Mouse (Mus musculus) kidney, embryonic 16.5 days (tissue): ENCODE results near the gene Arl4d. TPM values are rescaled to one million over a fixed set of nuclear protein-coding genes. Genes with fewer than 3 reads are reported as not detected.
A peak's percentile ranks its signal among the peaks of the same experiment; 100 is the strongest.
"Not testable (repeated sequence)": the region's sequence is repeated elsewhere in the genome, so short reads cannot be mapped to it uniquely, and the experiment has no call there.

Experiments used
- ATAC-seq: fragments of 200-750 bp; cut with Nextera tagmentation; 2 replicates; pipeline ENCODE4 v1.8.0; 2017; ENCODE audit warnings: moderate TSS enrichment; ENCODE audit not compliant: low FRiP score, low TSS enrichment
- H3K27ac ChIP-seq: fragments of 300-500 bp; sonication (generic); 2 replicates; pipeline ENCODE4 v1.5.1; 2014; ENCODE audit warnings: low read length
- H3K27me3 ChIP-seq: fragments of 300-500 bp; sonication (generic); 2 replicates; pipeline ENCODE4 v1.6.1; 2014; ENCODE audit warnings: low read length, control low read depth, mixed read lengths; ENCODE audit not compliant: insufficient read depth
- H3K36me3 ChIP-seq: fragments of 300-500 bp; sonication (generic); 2 replicates; pipeline ENCODE4 v1.6.1; 2014; ENCODE audit warnings: low read length, control low read depth, mixed read lengths; ENCODE audit not compliant: insufficient read depth
- H3K4me1 ChIP-seq: fragments of 300-500 bp; sonication (generic); 2 replicates; pipeline ENCODE4 v1.6.1; 2014; ENCODE audit warnings: low read length, control low read depth, mixed read lengths; ENCODE audit not compliant: insufficient read depth
- H3K4me2 ChIP-seq: fragments of 300-500 bp; sonication (generic); replicated peaks from 2 replicates; pipeline ENCODE4 v1.6.1; 2014; ENCODE audit warnings: low read depth, low read length
- H3K4me3 ChIP-seq: fragments of 300-500 bp; sonication (generic); 2 replicates; pipeline ENCODE4 v1.5.1; 2014; ENCODE audit warnings: mild to moderate bottlenecking, low read length
- H3K9ac ChIP-seq: fragments of 300-500 bp; sonication (generic); replicated peaks from 2 replicates; pipeline ENCODE4 v1.6.1; 2014; ENCODE audit warnings: low read length
- H3K9me3 ChIP-seq: fragments of 300-500 bp; sonication (generic); 2 replicates; pipeline ENCODE4 v1.6.1; 2016; ENCODE audit warnings: low read length, control low read depth
- whole genome bisulfite sequencing: fragments of 180-500 bp; shearing (Covaris S2); extraction: QIAGEN DNeasy Blood & Tissue Kit; methylation state at CpG from one replicate; pipeline ENCODE4 v1.1.7; 2014; 5-methylcytosine and 5-hydroxymethylcytosine counted together
- polyA plus RNA-seq: library from polyadenylated mRNA; unstranded; fragments of >200 nt; fragmentation: Nextera tagmentation; extraction: Ambion mirVana; gene quantifications from 2 replicates; pipeline ENCODE4 v1.2.1, GENCODE M21; 2015

The Arl4d gene
- polyA plus RNA-seq, 1 experiment from 2014 or later: 6.4 TPM

GRCm38 (mm10) chr11:101627857-101628559 lies 37.3 kb upstream of the Arl4d start:
- Histone ChIP-seq H3K9me3 (no peaks in the 10 kb centered on the region), H3K4me3 (peak overlapping the region; percentile 66), H3K4me2 (peak overlapping the region; percentile 80), H3K9ac (peak overlapping the region; percentile 94), H3K36me3 (no peaks in the 10 kb centered on the region), H3K27me3 (no peaks in the 10 kb centered on the region), H3K27ac (peak overlapping the region; percentile 100), H3K4me1 (peaks cover 6% of the 10 kb centered on the region; the same call in 1 of the 2 replicates)
- WGBS: under 1% methylated on average over 33 of the region's 33 CpGs
- peak; percentile 53 for ATAC-seq

- not testable (repeated sequence) for H3K9me3 ChIP-seq, H3K9ac ChIP-seq, H3K36me3 ChIP-seq, ATAC-seq, H3K27ac ChIP-seq, H3K4me1 ChIP-seq, H3K27me3 ChIP-seq
- peak overlapping the region; percentile 80 for H3K4me2 ChIP-seq
- 0 out of 2 replicates have a peak overlapping the region, but pooled peaks have one; percentile 15 for H3K4me3 ChIP-seq
- 73% methylated on average over 4 of the region's 5 CpGs for WGBS
Observed at GRCm38 (mm10) chr11:101628733-101629417, 36.5 kb upstream of the Arl4d start.

- no peaks in the 10 kb centered on the region for H3K27me3 ChIP-seq
- no peak overlapping the region for H3K4me2 ChIP-seq
- peak; percentile 35; the same call in 1 of the 2 replicates for ATAC-seq
- no peak overlapping the region for H3K4me3 ChIP-seq
- H3K27ac ChIP-seq: no peak overlapping the region
- H3K9ac ChIP-seq: no peak overlapping the region
- 0 out of 2 replicates have a peak, but pooled peaks cover 7% of the 10 kb centered on the region for H3K36me3 ChIP-seq
- H3K4me1 ChIP-seq: no peaks in the 10 kb centered on the region
- 35% methylated on average over 10 of the region's 10 CpGs for WGBS
- H3K9me3 ChIP-seq: no peaks in the 10 kb centered on the region
Observed at GRCm38 (mm10) chr11:101635660-101636059, 29.7 kb upstream of the Arl4d start.

- Histone ChIP-seq H3K36me3 (no peaks in the 10 kb centered on the region), H3K9me3 (no peaks in the 10 kb centered on the region), H3K4me2 (no peak overlapping the region), H3K27ac (no peak overlapping the region), H3K9ac (no peak overlapping the region), H3K4me3 (no peak overlapping the region), H3K4me1 (0 out of 2 replicates have a peak, but pooled peaks cover 6% of the 10 kb centered on the region), H3K27me3 (no peaks in the 10 kb centered on the region)
- 91% methylated on average over 4 of the region's 4 CpGs for WGBS
- no peak for ATAC-seq
Observed at GRCm38 (mm10) chr11:101639761-101640160, 25.6 kb upstream of the Arl4d start.

- H3K36me3 ChIP-seq, H3K4me1 ChIP-seq, H3K9me3 ChIP-seq, H3K27me3 ChIP-seq: not testable (repeated sequence)
- Histone ChIP-seq H3K9ac (peak overlapping the region; percentile 63), H3K4me3 (peak overlapping the region; percentile 39), H3K4me2 (peak overlapping the region; percentile 51), H3K27ac (peak overlapping the region; percentile 78; the same call in 1 of the 2 replicates)
- WGBS: 4% methylated on average over 48 of the region's 53 CpGs
- ATAC-seq: peak; percentile 64
Observed at GRCm38 (mm10) chr11:101640857-101641709, 24.3 kb upstream of the Arl4d start.

- ATAC-seq: peak; percentile 89
- not testable (repeated sequence) for H3K27me3 ChIP-seq, H3K9ac ChIP-seq, H3K36me3 ChIP-seq, H3K9me3 ChIP-seq, H3K4me1 ChIP-seq, H3K4me3 ChIP-seq
- WGBS: 4% methylated on average over 13 of the region's 26 CpGs
- Histone ChIP-seq H3K4me2 (peak overlapping the region; percentile 51; the same call in 1 of the 2 replicates), H3K27ac (peak overlapping the region; percentile 78)
Observed at GRCm38 (mm10) chr11:101641710-101642642, 23.4 kb upstream of the Arl4d start.

GRCm38 (mm10) chr11:101642931-101643330 lies 22.4 kb upstream of the Arl4d start:
- no peak for ATAC-seq
- no peak overlapping the region for H3K27ac ChIP-seq
- H3K9ac ChIP-seq: no peak overlapping the region
- no peak overlapping the region for H3K4me2 ChIP-seq
- 0 out of 2 replicates have a peak, but pooled peaks cover 6% of the 10 kb centered on the region for H3K4me1 ChIP-seq
- WGBS: 57% methylated on average over 5 of the region's 5 CpGs
- no peaks in the 10 kb centered on the region for H3K9me3 ChIP-seq
- no peaks in the 10 kb centered on the region for H3K36me3 ChIP-seq
- H3K27me3 ChIP-seq: no peaks in the 10 kb centered on the region
- H3K4me3 ChIP-seq: no peak overlapping the region

- 48% methylated on average over 3 of the region's 3 CpGs for WGBS
- no peak for ATAC-seq
Observed at GRCm38 (mm10) chr11:101644591-101644990, 20.8 kb upstream of the Arl4d start.

GRCm38 (mm10) chr11:101645043-101645410 lies 20.3 kb upstream of the Arl4d start:
- not testable (repeated sequence) for ATAC-seq, H3K36me3 ChIP-seq, H3K4me2 ChIP-seq, H3K4me3 ChIP-seq, H3K4me1 ChIP-seq, H3K27me3 ChIP-seq, H3K9ac ChIP-seq, H3K9me3 ChIP-seq
- under 1% methylated on average over 4 of the region's 4 CpGs for WGBS
- H3K27ac ChIP-seq: 0 out of 2 replicates have a peak overlapping the region, but pooled peaks have one; percentile 46

More at GRCm38 (mm10) chr11:101644591-101644990, 20.8 kb upstream of the Arl4d start:
- no peaks in the 10 kb centered on the region for H3K27me3 ChIP-seq
- no peak overlapping the region for H3K27ac ChIP-seq
- H3K4me1 ChIP-seq: 0 out of 2 replicates have a peak, but pooled peaks cover 6% of the 10 kb centered on the region
- H3K4me2 ChIP-seq: no peak overlapping the region
- no peak overlapping the region for H3K9ac ChIP-seq
- H3K36me3 ChIP-seq: no peaks in the 10 kb centered on the region
- no peak overlapping the region for H3K4me3 ChIP-seq
- no peaks in the 10 kb centered on the region for H3K9me3 ChIP-seq
